Mouse (Mus musculus) midbrain, embryonic 16.5 days (tissue): ENCODE measurements around the gene Cog7. TPM values are rescaled to one million over a fixed set of nuclear protein-coding genes. Genes with fewer than 3 reads are reported as not detected.

Experiments used
- ATAC-seq: fragments of 200-750 bp; cut with Nextera tagmentation; 2 replicates; pipeline ENCODE4 v1.8.0; 2017; ENCODE audit warnings: moderate TSS enrichment
- H3K27ac ChIP-seq: fragments of 300-500 bp; sonication (generic); 2 replicates; pipeline ENCODE4 v1.5.1; 2014; ENCODE audit warnings: mild to moderate bottlenecking, low read length, mixed read lengths
- H3K27me3 ChIP-seq: fragments of 300-500 bp; sonication (generic); 2 replicates; pipeline ENCODE4 v1.6.1; 2014; ENCODE audit warnings: low read depth, low read length, mixed read lengths; ENCODE audit not compliant: control insufficient read depth, insufficient read depth
- H3K36me3 ChIP-seq: fragments of 300-500 bp; sonication (generic); 2 replicates; pipeline ENCODE4 v1.6.1; 2014; ENCODE audit warnings: mild to moderate bottlenecking, low read length, moderate library complexity, mixed read lengths; ENCODE audit not compliant: control insufficient read depth, insufficient read depth
- H3K4me1 ChIP-seq: fragments of 300-500 bp; sonication (generic); 2 replicates; pipeline ENCODE4 v1.6.1; 2014; ENCODE audit warnings: mild to moderate bottlenecking, low read length, mixed read lengths; ENCODE audit not compliant: control insufficient read depth, insufficient read depth
- H3K4me2 ChIP-seq: fragments of 300-500 bp; sonication (generic); 2 replicates; pipeline ENCODE4 v1.6.1; 2014; ENCODE audit warnings: mild to moderate bottlenecking, low read length, mixed read lengths
- H3K4me3 ChIP-seq: fragments of 300-500 bp; sonication (generic); 2 replicates; pipeline ENCODE4 v1.5.1; 2014; ENCODE audit warnings: low read depth, mild to moderate bottlenecking, low read length, moderate library complexity, mixed read lengths
- H3K9ac ChIP-seq: fragments of 300-500 bp; sonication (generic); 2 replicates; pipeline ENCODE4 v1.6.1; 2014; ENCODE audit warnings: low read depth, low read length, mixed read lengths
- H3K9me3 ChIP-seq: fragments of 300-500 bp; sonication (generic); replicated peaks from 2 replicates; pipeline ENCODE4 v1.6.1; 2014; ENCODE audit warnings: mild to moderate bottlenecking, low read length, mixed read lengths; ENCODE audit not compliant: control insufficient read depth, poor library complexity, severe bottlenecking
- WGBS: fragments of 180-500 bp; shearing (Covaris S2); extraction: QIAGEN DNeasy Blood & Tissue Kit; methylation state at CpG from one replicate; pipeline ENCODE4 v1.1.7; 2014; 5-methylcytosine and 5-hydroxymethylcytosine counted together
- polyA plus RNA-seq: library from polyadenylated mRNA; unstranded; fragments of >200 nt; fragmentation: Nextera tagmentation; extraction: Ambion mirVana; gene quantifications from 2 replicates; pipeline ENCODE4 v1.2.1, GENCODE M21; 2015

Cog7 gene
- polyA plus RNA-seq, 1 experiment from 2014 or later, result 29.1 TPM

GRCm38 (mm10) chr7:121963883-121964398, 17.6 kb downstream of the Cog7 start:
- ATAC-seq, result no peak
- WGBS, result 71% methylated on average over 6 of the region's 6 CpGs
- H3K27ac ChIP-seq, result no peak overlapping the region
- H3K9me3 ChIP-seq, result no peaks in the 10 kb centered on the region
- H3K27me3 ChIP-seq, result no peaks in the 10 kb centered on the region
- H3K4me2 ChIP-seq, result no peak overlapping the region
- H3K4me3 ChIP-seq, result no peak overlapping the region
- no peak overlapping the region for H3K9ac ChIP-seq
- H3K36me3 ChIP-seq, result no peaks in the 10 kb centered on the region; the same call in 1 of the 2 replicates
- no peaks in the 10 kb centered on the region for H3K4me1 ChIP-seq

- WGBS, result 90% methylated on average over 3 of the region's 3 CpGs
- no peak overlapping the region for H3K27ac ChIP-seq
- H3K4me3 ChIP-seq, result no peak overlapping the region
- no peak overlapping the region for H3K9ac ChIP-seq
- H3K4me2 ChIP-seq, result no peak overlapping the region
- no peaks in the 10 kb centered on the region for H3K9me3 ChIP-seq
- no peaks in the 10 kb centered on the region for H3K27me3 ChIP-seq
- no peaks in the 10 kb centered on the region for H3K36me3 ChIP-seq
- ATAC-seq, result no peak
- H3K4me1 ChIP-seq, result no peaks in the 10 kb centered on the region
Measured at GRCm38 (mm10) chr7:121962571-121962959, 18.9 kb downstream of the Cog7 start.

- WGBS, result 93% methylated on average over 7 of the region's 7 CpGs
- Histone ChIP-seq H3K4me3 (no peak overlapping the region), H3K9me3 (no peaks in the 10 kb centered on the region), H3K27me3 (no peaks in the 10 kb centered on the region), H3K4me2 (no peak overlapping the region), H3K27ac (no peak overlapping the region), H3K4me1 (no peaks in the 10 kb centered on the region), H3K36me3 (no peaks in the 10 kb centered on the region), H3K9ac (no peak overlapping the region)
- no peak for ATAC-seq
Measured at GRCm38 (mm10) chr7:121961913-121962570, 19.5 kb downstream of the Cog7 start.

- Histone ChIP-seq H3K4me2 (no peak overlapping the region), H3K27me3 (no peaks in the 10 kb centered on the region), H3K9ac (no peak overlapping the region), H3K27ac (no peak overlapping the region), H3K4me3 (no peak overlapping the region), H3K36me3 (peaks cover 13% of the 10 kb centered on the region), H3K4me1 (no peaks in the 10 kb centered on the region), H3K9me3 (no peaks in the 10 kb centered on the region)
- WGBS, result 91% methylated on average over 12 of the region's 12 CpGs
- no peak for ATAC-seq
Measured at GRCm38 (mm10) chr7:121955802-121956201, 25.7 kb downstream of the Cog7 start.

GRCm38 (mm10) chr7:121954891-121955669, 26.4 kb downstream of the Cog7 start:
- no peak for ATAC-seq
- H3K4me3 ChIP-seq, result no peak overlapping the region
- H3K27ac ChIP-seq, result no peak overlapping the region
- no peak overlapping the region for H3K9ac ChIP-seq
- H3K9me3 ChIP-seq, result no peaks in the 10 kb centered on the region
- H3K27me3 ChIP-seq, result no peaks in the 10 kb centered on the region
- peaks cover 13% of the 10 kb centered on the region for H3K36me3 ChIP-seq
- no peak overlapping the region for H3K4me2 ChIP-seq
- no peaks in the 10 kb centered on the region for H3K4me1 ChIP-seq
- 94% methylated on average over 11 of the region's 11 CpGs for WGBS

GRCm38 (mm10) chr7:121947513-121947912, 34.0 kb downstream of the Cog7 start:
- Histone ChIP-seq H3K4me1 (no peaks in the 10 kb centered on the region), H3K27ac (no peak overlapping the region), H3K4me3 (no peak overlapping the region), H3K9me3 (no peaks in the 10 kb centered on the region), H3K36me3 (peaks cover 8% of the 10 kb centered on the region), H3K4me2 (no peak overlapping the region), H3K27me3 (no peaks in the 10 kb centered on the region), H3K9ac (no peak overlapping the region)
- ATAC-seq, result no peak
- WGBS, result 73% methylated on average over 4 of the region's 4 CpGs

- Histone ChIP-seq H3K9ac (no peak overlapping the region), H3K27me3 (no peaks in the 10 kb centered on the region), H3K4me3 (no peak overlapping the region), H3K27ac (no peak overlapping the region), H3K36me3 (peaks cover 8% of the 10 kb centered on the region), H3K9me3 (no peaks in the 10 kb centered on the region), H3K4me1 (no peaks in the 10 kb centered on the region), H3K4me2 (no peak overlapping the region)
- no peak for ATAC-seq
- WGBS, result 87% methylated on average over 5 of the region's 5 CpGs
Measured at GRCm38 (mm10) chr7:121946196-121946595, 35.3 kb downstream of the Cog7 start.

GRCm38 (mm10) chr7:121942371-121942770, 39.1 kb downstream of the Cog7 start:
- Histone ChIP-seq H3K9me3 (no peaks in the 10 kb centered on the region), H3K36me3 (peaks cover 5% of the 10 kb centered on the region; the same call in 1 of the 2 replicates), H3K4me3 (no peak overlapping the region), H3K4me2 (no peak overlapping the region), H3K9ac (no peak overlapping the region), H3K27me3 (no peaks in the 10 kb centered on the region), H3K4me1 (no peaks in the 10 kb centered on the region), H3K27ac (no peak overlapping the region)
- no peak for ATAC-seq
- WGBS, result 96% methylated on average over 2 of the region's 2 CpGs

GRCm38 (mm10) chr7:121941640-121942039, 39.9 kb downstream of the Cog7 start:
- Histone ChIP-seq H3K4me1 (no peaks in the 10 kb centered on the region), H3K27ac (no peak overlapping the region), H3K4me2 (no peak overlapping the region), H3K27me3 (no peaks in the 10 kb centered on the region), H3K9ac (no peak overlapping the region), H3K9me3 (no peaks in the 10 kb centered on the region), H3K4me3 (no peak overlapping the region), H3K36me3 (peaks cover 5% of the 10 kb centered on the region; the same call in 1 of the 2 replicates)
- ATAC-seq, result no peak
- 84% methylated on average over 3 of the region's 3 CpGs for WGBS
